Mouse (Mus musculus): ENCODE data around the gene Myo16. TPM values are rescaled to one million over a fixed set of nuclear protein-coding genes. Genes with fewer than 3 reads are reported as not detected.

Gene Myo16
- polyA plus RNA-seq, 1 experiment: 0.44 TPM

DNA sequence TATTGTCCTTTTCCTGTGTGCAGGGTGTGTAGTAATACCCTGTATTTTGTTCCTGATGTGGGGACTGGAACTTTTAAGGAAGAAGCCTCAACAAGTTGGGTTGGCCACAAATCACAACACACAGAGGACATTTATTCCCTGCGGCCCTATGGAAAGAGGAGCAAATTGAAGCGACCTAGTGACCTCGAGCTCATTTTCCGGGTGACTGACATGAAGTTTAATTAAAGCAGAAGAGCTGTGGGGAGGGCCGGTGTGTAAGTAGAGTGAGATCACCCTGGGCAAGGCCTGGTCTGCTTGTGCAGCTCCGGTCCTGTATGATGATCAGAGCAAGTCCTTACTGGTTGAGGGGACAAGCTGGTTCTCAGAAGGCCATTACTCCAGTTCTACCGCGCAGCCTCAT, 363.7 kb downstream of the Myo16 start:
- Histone ChIP-seq H3K4me3 (ENCODE audit: control insufficient read depth, low read depth, low read length) (no peak overlapping the region), H3K27me3 (ENCODE audit: control insufficient read depth, insufficient read depth, low read length) (no peaks in the 10 kb centered on the region)

GRCm38 (mm10) chr8:10519276-10519675, 365.6 kb downstream of the Myo16 start:
- TF ChIP-seq CTCF (IDR thresholded peaks at IDR 0.05; ENCODE audit: control insufficient read depth, insufficient read depth, insufficient replicate concordance, low read depth, low read length): no peak
- no peak for TF ChIP-seq POLR2A (IDR thresholded peaks at IDR 0.05; ENCODE audit: control insufficient read depth, low read depth, low read length)
- H3K4me1 ChIP-seq (ENCODE audit: control insufficient read depth, insufficient read depth, low read length): no peaks in the 10 kb centered on the region

More for the DNA sequence above, 363.7 kb downstream of the Myo16 start:
- Histone ChIP-seq H3K27ac (ENCODE audit: control insufficient read depth, insufficient read depth, low read depth, low read length) (no peak overlapping the region), H3K4me1 (ENCODE audit: control insufficient read depth, insufficient read depth, low read length) (no peaks in the 10 kb centered on the region), H3K36me3 (ENCODE audit: control insufficient read depth, insufficient read depth, low read length) (no peaks in the 10 kb centered on the region)
- no peak for TF ChIP-seq POLR2A (IDR thresholded peaks at IDR 0.05; ENCODE audit: control insufficient read depth, low read depth, low read length)
- no peak for TF ChIP-seq CTCF (IDR thresholded peaks at IDR 0.05; ENCODE audit: control insufficient read depth, insufficient read depth, insufficient replicate concordance, low read depth, low read length)

DNA sequence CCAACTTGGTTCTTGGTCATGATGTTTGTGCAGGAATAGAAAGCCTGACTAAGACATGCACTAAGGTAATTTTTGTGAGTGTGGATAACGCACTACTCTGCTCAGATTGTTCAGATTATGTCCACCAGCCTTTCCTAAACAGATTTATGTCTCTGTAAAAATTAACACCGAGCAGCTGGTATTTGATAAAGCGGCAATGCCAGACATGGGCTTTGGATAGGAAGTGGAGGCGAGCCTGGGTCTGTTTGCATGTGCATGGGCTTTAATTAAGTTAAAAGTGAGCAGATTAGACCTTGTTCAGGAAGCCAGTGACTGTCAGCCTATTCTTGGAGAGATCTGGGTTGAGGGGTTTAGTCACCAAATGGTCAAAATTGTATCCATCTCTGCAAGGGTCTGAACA, 367.8 kb downstream of the Myo16 start:
- Histone ChIP-seq H3K27me3 (ENCODE audit: control insufficient read depth, insufficient read depth, low read length) (no peaks in the 10 kb centered on the region), H3K4me1 (ENCODE audit: control insufficient read depth, insufficient read depth, low read length) (no peaks in the 10 kb centered on the region), H3K36me3 (ENCODE audit: control insufficient read depth, insufficient read depth, low read length) (no peaks in the 10 kb centered on the region), H3K4me3 (ENCODE audit: control insufficient read depth, low read depth, low read length) (no peak overlapping the region), H3K27ac (ENCODE audit: control insufficient read depth, insufficient read depth, low read depth, low read length) (no peak overlapping the region)
- TF ChIP-seq POLR2A (IDR thresholded peaks at IDR 0.05; ENCODE audit: control insufficient read depth, low read depth, low read length): no peak
- no peak for TF ChIP-seq CTCF (IDR thresholded peaks at IDR 0.05; ENCODE audit: control insufficient read depth, insufficient read depth, insufficient replicate concordance, low read depth, low read length)

More at GRCm38 (mm10) chr8:10519276-10519675, 365.6 kb downstream of the Myo16 start:
- H3K27me3 ChIP-seq (ENCODE audit: control insufficient read depth, insufficient read depth, low read length): no peaks in the 10 kb centered on the region
- no peaks in the 10 kb centered on the region for H3K36me3 ChIP-seq (ENCODE audit: control insufficient read depth, insufficient read depth, low read length)
- H3K27ac ChIP-seq (ENCODE audit: control insufficient read depth, insufficient read depth, low read depth, low read length): no peak overlapping the region
- H3K4me3 ChIP-seq (ENCODE audit: control insufficient read depth, low read depth, low read length): no peak overlapping the region

DNA sequence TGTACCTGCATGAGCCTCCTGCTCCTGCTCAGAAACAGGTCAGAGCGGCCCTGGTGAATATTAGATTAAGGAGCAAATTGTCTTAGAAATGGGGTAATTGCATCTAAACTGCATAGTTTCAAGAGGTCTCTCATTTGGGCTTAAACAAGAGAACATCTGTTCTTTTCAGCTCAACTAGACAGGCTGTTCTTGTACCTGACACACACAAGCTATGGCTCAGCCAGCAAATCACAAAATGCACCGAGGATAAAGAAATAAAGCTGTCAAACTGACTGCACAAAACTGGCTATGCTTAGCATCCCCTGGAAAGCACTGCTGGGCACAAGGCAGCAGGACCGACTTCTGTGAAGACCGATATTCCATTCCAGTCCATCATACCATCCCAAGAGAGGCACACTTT, 372.0 kb downstream of the Myo16 start:
- H3K27me3 ChIP-seq (ENCODE audit: control insufficient read depth, insufficient read depth, low read length): no peaks in the 10 kb centered on the region
- H3K27ac ChIP-seq (ENCODE audit: control insufficient read depth, insufficient read depth, low read depth, low read length): no peak overlapping the region
- no peak overlapping the region for H3K4me3 ChIP-seq (ENCODE audit: control insufficient read depth, low read depth, low read length)
- H3K4me1 ChIP-seq (ENCODE audit: control insufficient read depth, insufficient read depth, low read length): no peaks in the 10 kb centered on the region
- H3K36me3 ChIP-seq (ENCODE audit: control insufficient read depth, insufficient read depth, low read length): no peaks in the 10 kb centered on the region
- TF ChIP-seq POLR2A (IDR thresholded peaks at IDR 0.05; ENCODE audit: control insufficient read depth, low read depth, low read length): no peak
- TF ChIP-seq CTCF (IDR thresholded peaks at IDR 0.05; ENCODE audit: control insufficient read depth, insufficient read depth, insufficient replicate concordance, low read depth, low read length): no peak

- H3K4me1 ChIP-seq (ENCODE audit: control insufficient read depth, insufficient read depth, low read length): no peaks in the 10 kb centered on the region
- no peaks in the 10 kb centered on the region for H3K27me3 ChIP-seq (ENCODE audit: control insufficient read depth, insufficient read depth, low read length)
- H3K4me3 ChIP-seq (ENCODE audit: control insufficient read depth, low read depth, low read length): no peak overlapping the region
- TF ChIP-seq POLR2A (IDR thresholded peaks at IDR 0.05; ENCODE audit: control insufficient read depth, low read depth, low read length): no peak
- no peak for TF ChIP-seq CTCF (IDR thresholded peaks at IDR 0.05; ENCODE audit: control insufficient read depth, insufficient read depth, insufficient replicate concordance, low read depth, low read length)
- no peak overlapping the region for H3K27ac ChIP-seq (ENCODE audit: control insufficient read depth, insufficient read depth, low read depth, low read length)
- no peaks in the 10 kb centered on the region for H3K36me3 ChIP-seq (ENCODE audit: control insufficient read depth, insufficient read depth, low read length)
Observed at GRCm38 (mm10) chr8:10526616-10527015, 372.9 kb downstream of the Myo16 start.

GRCm38 (mm10) chr8:10534619-10535286, 381.0 kb downstream of the Myo16 start:
- Histone ChIP-seq H3K36me3 (ENCODE audit: control insufficient read depth, insufficient read depth, low read length) (no peaks in the 10 kb centered on the region), H3K4me3 (ENCODE audit: control insufficient read depth, low read depth, low read length) (no peak overlapping the region), H3K27ac (ENCODE audit: control insufficient read depth, insufficient read depth, low read depth, low read length) (no peak overlapping the region), H3K27me3 (ENCODE audit: control insufficient read depth, insufficient read depth, low read length) (no peaks in the 10 kb centered on the region), H3K4me1 (ENCODE audit: control insufficient read depth, insufficient read depth, low read length) (no peaks in the 10 kb centered on the region)
- TF ChIP-seq POLR2A (IDR thresholded peaks at IDR 0.05; ENCODE audit: control insufficient read depth, low read depth, low read length): no peak
- TF ChIP-seq CTCF (IDR thresholded peaks at IDR 0.05; ENCODE audit: control insufficient read depth, insufficient read depth, insufficient replicate concordance, low read depth, low read length): no peak

- Histone ChIP-seq H3K4me3 (ENCODE audit: control insufficient read depth, low read depth, low read length) (no peak overlapping the region), H3K36me3 (ENCODE audit: control insufficient read depth, insufficient read depth, low read length) (no peaks in the 10 kb centered on the region), H3K27ac (ENCODE audit: control insufficient read depth, insufficient read depth, low read depth, low read length) (no peak overlapping the region), H3K27me3 (ENCODE audit: control insufficient read depth, insufficient read depth, low read length) (no peaks in the 10 kb centered on the region), H3K4me1 (ENCODE audit: control insufficient read depth, insufficient read depth, low read length) (no peaks in the 10 kb centered on the region)
- TF ChIP-seq POLR2A (IDR thresholded peaks at IDR 0.05; ENCODE audit: control insufficient read depth, low read depth, low read length): no peak
- no peak for TF ChIP-seq CTCF (IDR thresholded peaks at IDR 0.05; ENCODE audit: control insufficient read depth, insufficient read depth, insufficient replicate concordance, low read depth, low read length)
Observed at GRCm38 (mm10) chr8:10538319-10538718, 384.6 kb downstream of the Myo16 start.

Measured in testis, adult 2 months (tissue).